Mouse (Mus musculus): Measurements from ENCODE around the gene Itga9.
A peak's percentile ranks its signal among the peaks of the same experiment; 100 is the strongest.

Itga9 gene

DNA sequence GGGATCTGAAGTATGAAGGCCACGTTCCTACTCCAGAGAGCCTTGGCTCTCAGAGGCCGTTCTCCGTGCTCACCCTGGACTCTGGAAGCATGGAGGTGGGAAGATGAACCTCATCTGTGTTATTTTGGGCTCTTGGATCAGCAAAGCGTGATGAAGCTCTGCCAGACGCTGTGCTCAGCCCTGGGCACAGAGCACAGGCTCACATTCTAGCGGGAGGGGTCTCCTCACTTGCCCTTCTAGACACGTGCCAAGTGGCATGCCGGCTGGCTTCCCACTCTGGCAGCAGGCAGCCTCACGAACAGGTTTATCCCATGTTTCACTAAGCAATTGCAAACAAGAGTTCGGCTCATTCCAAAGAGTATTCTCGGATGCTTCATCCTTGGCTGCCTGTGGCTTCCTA, 86.8 kb downstream of the Itga9 start:
- DNase-seq = peak; percentile 51

DNA sequence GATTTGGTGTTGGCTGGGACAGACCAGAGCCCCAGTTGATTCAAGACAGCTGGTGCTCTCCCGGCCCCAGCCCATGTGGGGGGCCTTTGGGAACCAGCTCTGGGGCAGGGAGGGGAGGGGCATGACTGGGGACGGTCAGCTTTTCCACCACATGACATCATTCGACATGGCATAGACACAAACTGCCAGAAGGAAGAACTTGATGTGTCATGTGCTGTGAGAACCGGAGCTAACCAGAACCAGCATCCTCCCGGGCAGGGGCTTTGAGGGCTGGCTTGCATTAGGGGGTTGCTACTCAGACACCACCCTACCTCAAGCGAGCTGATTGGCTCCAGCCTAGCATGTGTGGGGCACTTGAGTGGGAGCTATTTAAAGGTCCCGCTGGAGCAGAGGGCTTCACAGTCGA, 87.9 kb downstream of the Itga9 start:
- no peak for DNase-seq

- no peak for DNase-seq
These were observed 91.7 kb downstream of the Itga9 start for GRCm38 (mm10) chr9:118698191-118698590.

DNA sequence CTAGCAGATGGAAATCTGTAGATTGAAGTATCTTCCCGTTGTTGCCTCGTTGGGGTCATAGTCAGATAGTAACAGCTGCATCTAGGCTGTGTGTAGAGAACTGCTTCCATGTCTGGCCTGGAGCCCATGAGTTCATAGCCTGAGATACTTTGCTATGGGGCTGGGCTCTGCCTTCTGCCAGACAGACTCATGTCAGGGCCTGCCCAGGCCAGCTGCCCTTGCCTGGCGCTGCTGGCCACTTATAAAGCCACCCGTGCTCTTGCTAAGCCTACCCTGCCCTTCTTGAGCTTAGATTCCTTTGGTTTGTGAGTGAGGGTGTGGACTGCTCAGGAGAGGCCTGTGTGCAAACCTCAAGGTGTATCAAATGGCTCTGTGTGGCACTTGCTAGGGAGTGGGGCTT, 93.2 kb downstream of the Itga9 start:
- no peak for DNase-seq

GRCm38 (mm10) chr9:118700889-118701288, 94.4 kb downstream of the Itga9 start:
- DNase-seq = no peak

DNA sequence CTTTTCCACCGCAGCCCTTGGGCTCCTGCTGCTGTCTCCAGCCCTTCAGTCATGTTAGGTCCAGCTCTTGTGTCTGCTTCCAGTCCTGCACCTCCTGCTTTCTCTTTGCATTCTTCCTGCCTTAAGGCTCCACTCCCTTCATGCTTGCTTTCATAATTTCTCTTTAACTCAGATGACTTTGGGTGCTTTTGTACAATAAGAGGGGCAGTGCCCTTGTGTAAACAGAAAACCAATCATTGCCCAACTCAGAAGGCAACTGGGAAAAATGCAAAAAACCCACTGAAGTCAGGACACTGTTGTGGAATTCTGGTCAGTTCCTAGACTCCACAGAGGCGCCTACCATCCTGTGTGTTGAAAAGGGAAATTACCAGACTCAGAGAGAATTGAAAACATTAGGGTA, 95.3 kb downstream of the Itga9 start:
- no peak for DNase-seq

DNA sequence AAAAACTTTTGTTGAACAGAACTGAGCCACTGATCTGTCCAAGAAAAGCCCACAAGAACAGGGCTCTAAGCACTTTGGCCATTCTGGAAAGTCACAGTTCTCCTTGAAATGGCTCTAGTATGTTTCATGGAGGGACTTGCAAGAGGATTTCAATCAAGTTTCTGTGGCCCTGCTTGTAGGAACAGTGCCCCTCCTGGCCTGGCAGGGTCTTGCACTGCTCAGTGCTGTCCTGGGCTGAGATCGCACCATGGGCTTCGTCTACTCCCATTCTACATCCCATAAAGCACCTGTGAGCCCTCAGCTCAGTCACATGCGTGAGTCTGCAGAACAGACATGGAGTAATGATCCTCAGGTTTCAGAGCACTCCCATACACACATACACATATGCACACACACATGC, 96.7 kb downstream of the Itga9 start:
- no peak for DNase-seq

DNA sequence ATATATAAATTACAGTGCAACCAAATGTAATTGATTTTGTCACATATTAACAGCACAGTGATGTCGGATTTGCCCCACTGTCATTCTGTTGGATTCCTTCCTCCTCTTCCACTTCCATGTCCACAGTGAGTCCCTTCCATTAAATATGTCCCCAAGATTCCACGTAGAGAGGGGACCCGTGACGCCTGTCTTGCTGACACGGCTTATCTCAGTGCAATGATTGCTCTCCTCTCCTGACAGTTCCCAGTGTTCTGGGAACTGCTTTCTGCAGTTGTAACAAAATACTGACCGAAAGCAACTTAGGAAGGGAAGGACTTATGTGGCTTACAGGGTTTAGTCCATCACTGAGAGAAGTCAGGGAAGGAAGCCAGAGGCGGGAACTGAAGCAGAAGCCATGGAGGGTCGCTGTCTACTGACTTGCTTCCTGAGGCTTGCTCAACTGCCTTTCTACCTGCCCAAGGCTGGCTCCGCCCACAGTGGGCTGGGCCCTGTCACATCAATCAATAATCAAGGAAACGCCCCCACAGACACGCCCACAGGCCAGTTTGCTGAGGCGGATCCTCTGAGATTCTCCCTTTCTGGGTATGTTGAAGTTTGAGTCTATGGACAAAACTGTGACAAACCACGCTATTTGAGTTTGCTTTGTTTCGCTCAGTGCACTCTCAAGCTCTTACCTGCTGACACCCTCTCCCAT, 99.0 kb downstream of the Itga9 start:
- no peak for DNase-seq

DNA sequence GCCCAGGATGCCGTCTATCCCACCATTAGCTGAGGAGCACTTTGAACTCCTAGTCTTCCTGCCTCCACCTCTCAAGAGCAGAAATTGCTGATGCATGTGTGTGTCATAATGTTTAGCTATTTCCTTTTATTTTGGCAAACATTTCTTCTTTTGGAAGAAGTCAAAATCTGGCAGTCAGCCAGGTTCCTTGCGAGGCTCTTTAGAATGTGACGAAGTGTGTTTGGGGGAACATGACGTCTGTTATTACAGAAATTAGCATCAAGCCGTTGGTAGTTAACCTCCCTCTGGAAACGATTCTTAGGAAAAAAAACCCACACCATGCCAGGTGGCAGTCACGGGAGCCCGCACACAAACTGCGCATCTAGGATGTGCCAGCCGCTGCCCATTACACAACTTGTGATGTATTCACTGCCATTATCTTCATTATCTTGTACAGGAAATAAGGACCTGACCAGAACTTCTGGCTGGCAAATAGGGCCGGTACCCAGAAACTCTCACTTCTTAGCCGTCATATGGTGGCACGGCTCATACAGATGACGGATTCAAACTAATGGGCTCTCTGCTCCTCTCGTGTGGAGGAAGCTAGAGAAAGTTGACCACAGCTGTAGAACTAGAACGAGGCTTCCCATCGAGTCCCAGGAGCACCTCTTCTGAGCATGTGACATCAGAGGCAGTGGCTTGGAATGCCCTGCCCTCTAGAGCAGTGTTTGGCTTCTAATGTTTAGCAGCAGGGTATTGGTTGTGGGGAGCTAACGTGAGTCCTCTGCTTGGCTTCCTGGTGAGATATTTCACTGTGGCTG, 99.9 kb downstream of the Itga9 start:
- no peak for DNase-seq

DNA sequence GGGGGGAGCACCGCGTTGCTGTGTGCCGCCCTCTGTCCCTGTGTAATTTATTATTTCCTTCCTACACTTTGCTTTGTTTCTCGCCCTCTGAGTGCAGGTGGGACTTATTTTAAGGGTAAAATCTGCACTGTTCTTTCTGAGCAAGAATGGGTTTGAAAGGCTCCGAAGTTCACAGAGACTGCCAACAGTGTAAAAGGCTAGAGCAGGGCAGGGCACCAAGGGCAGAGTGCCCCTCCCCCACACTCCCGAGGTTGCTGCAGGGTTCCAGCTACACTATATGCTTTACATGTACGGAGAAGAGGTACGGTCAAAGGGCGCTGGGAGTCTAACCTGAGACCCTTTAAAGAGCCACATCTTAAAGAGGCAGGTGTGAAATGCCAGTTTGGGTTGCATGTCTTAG, 104.1 kb downstream of the Itga9 start:
- DNase-seq = no peak

DNA sequence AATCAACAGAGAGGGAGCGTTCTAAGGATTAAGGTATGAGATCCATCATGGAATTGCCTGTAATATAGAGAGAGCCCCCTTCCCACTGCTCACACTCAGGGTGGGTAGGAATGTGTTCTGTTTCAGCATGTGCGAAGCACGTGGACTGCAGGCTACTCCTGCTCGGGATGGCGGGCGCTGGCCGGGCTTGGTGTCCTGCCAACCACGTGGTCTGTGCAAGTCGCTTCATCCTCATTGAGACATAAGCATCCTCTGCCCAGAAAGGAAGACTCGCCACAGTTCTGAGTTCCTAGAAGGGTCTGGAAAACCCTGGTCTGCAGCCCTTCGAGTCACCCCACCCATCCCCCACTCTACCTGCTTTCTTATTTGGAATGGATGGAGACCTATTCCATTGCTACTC, 105.3 kb downstream of the Itga9 start:
- no peak for DNase-seq

- no peak for DNase-seq
These were observed 107.0 kb downstream of the Itga9 start for GRCm38 (mm10) chr9:118713515-118713914.

DNA sequence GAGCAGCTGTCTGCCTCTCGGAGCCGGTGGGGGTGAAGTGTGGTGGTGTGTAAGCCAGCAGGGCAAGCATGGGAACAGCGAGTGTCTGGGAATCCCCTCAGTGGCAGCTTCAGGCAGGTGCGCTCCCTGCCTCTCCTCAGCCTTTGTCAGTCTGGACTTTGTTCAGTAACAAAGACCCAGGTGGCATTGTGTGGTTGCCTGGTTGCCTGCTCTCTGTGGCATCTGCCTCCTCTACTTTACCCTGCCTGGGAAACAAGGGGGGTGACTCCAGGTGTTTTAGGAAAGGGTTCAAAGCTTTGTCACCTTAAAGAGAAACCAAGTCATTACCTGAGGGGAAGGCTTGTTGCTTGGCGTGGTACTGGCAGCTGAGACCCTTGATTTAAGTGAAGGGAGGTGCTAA, 108.0 kb downstream of the Itga9 start:
- no peak for DNase-seq

GRCm38 (mm10) chr9:118715971-118716628, 109.6 kb downstream of the Itga9 start:
- DNase-seq = no peak

DNA sequence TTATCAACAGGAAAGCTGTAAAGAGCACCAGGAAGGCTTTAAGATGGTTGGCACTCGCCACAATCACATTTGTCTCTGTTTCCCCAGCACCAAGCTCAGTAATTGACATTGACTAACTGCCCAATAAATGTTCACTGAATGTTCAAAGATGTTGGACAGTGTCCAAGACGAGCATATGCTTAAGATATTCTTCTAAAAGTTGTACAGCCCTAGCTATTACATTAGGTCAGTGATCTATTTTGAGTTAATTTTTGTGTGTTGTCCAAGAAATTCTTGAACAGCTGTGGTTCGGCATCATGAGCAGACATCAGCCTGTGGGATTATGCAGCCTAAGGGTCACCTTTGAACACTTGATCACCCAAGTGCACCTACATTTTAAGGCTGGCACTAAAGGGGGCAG, 110.9 kb downstream of the Itga9 start:
- DNase-seq = no peak

GRCm38 (mm10) chr9:118718511-118718910, 112.0 kb downstream of the Itga9 start:
- DNase-seq = no peak

- DNase-seq = no peak
These were observed 114.6 kb downstream of the Itga9 start for GRCm38 (mm10) chr9:118721056-118721455.

DNA sequence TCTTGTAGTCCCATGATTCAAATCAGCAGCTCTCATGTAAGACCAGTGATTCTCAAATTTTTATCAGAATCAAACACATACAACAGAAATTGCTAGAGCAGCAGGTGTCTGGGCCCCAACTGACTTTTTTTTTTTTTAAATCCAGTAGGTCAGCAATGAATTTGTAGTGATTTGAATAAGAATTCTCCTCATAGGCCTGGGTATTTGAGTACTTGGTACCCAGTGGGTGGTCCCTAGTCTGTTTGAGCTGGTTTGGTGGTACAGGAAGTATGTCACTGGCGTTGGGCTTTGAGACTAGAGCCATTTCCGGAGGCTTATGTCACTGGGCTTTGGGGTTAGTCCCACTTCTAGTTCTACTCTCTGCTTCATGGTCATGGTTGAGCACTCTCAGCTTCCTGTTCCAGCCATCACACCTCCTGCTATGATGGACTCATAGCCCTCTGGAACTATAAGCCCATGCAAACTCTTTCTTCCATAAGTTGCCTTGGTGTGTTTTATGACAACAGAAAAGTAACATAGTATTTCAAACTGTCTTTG, 116.4 kb downstream of the Itga9 start:
- no peak for DNase-seq

GRCm38 (mm10) chr9:118725128-118725527, 118.6 kb downstream of the Itga9 start:
- no peak for DNase-seq

- no peak for DNase-seq
These were observed 120.1 kb downstream of the Itga9 start for GRCm38 (mm10) chr9:118726550-118726949.

- DNase-seq = no peak
These were observed 121.8 kb downstream of the Itga9 start for GRCm38 (mm10) chr9:118728296-118728695.

- DNase-seq = no peak
These were observed 122.5 kb downstream of the Itga9 start for GRCm38 (mm10) chr9:118728987-118729386.

DNA sequence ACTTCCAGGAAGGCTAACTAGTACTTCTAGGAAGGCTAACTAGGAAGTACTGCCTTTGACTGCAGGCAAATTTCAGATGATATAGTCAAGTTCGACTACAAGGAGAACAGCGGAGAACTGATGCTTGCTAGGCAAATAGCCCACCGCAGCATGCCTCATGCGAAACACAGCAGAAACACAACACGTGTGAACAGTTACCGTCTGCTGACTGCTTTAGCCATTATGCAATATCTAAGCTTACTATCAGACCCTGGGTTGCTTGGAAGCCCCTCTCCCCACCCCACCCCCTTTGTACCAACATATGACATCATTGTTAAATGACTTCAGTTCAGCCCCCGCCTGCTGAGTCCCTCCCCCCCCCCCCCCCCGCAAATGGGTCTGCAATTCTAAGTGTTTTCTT, 123.7 kb downstream of the Itga9 start:
- no peak for DNase-seq

GRCm38 (mm10) chr9:118730871-118731390, 124.4 kb downstream of the Itga9 start:
- no peak for DNase-seq

All from right cerebral cortex, postnatal 4 days (tissue).